Mouse (Mus musculus): ENCODE measurements around the gene Ankle2.
A peak's percentile ranks its signal among the peaks of the same experiment; 100 is the strongest.

Ankle2 gene

GRCm38 (mm10) chr5:110285156-110285555, 54.4 kb downstream of the Ankle2 start:
- DNase-seq = peak; percentile 20

- DNase-seq = peak; percentile 96
Measured at GRCm38 (mm10) chr5:110285770-110286445, 55.1 kb downstream of the Ankle2 start, which contains the start of the genes Pxmp2 and Pole. Pxmp2 (minus strand) TSS chr5:110286186. Pole (plus strand) TSS chr5:110286306.

- DNase-seq = no peak
Measured at GRCm38 (mm10) chr5:110286446-110287083, 55.8 kb downstream of the Ankle2 start.

- DNase-seq = no peak
Measured at GRCm38 (mm10) chr5:110287084-110287475, 56.3 kb downstream of the Ankle2 start.

- DNase-seq = no peak
Measured at GRCm38 (mm10) chr5:110291649-110292048, 60.8 kb downstream of the Ankle2 start.

- no peak for DNase-seq
Measured at GRCm38 (mm10) chr5:110296637-110297036, 65.8 kb downstream of the Ankle2 start.

DNA sequence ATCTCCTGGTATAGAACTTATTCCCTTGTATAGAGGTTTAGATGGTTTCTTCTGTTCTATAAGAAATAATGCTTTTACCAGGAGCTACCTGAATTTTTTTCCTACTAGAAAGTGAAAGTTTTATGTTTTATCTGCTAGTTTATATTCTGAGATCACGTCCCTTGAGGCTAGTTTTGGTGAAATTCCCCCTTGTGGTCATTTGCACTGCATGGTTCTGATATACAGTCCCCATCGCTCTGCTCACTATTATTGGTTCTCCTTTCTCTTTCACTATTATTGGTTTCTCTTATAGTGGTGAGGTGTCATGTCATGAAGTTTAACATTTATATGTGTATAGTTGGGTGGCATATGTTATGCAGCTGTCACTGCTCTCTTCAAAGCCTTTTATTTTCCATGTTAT, 69.8 kb downstream of the Ankle2 start:
- no peak for DNase-seq
